Mouse (Mus musculus) cerebellum, adult 2 months (tissue): ENCODE results near the gene Cdc14a. TPM values are rescaled to one million over a fixed set of nuclear protein-coding genes. Genes with fewer than 3 reads are reported as not detected.
"Not testable (repeated sequence)": the region's sequence is repeated elsewhere in the genome, so short reads cannot be mapped to it uniquely, and the experiment has no call there.

ENCODE experiments used
- DNase-seq, 2 experiments: peaks; one replicate each; pipeline ENCODE4 v3.0.0; 2021
- H3K27ac ChIP-seq: fragments of 200-500 bp; 2 replicates; pipeline ENCODE4 v1.5.1; 2012; ENCODE audit warnings: low read length, control low read depth, inconsistent platforms; ENCODE audit not compliant: insufficient read depth
- H3K27me3 ChIP-seq: fragments of 200-500 bp; 2 replicates; pipeline ENCODE4 v1.6.1; 2012; ENCODE audit warnings: inconsistent platforms, mild to moderate bottlenecking, low read length, moderate library complexity; ENCODE audit not compliant: control insufficient read depth, insufficient read depth
- H3K4me1 ChIP-seq: fragments of 200-500 bp; 2 replicates; pipeline ENCODE4 v1.6.1; 2011; ENCODE audit warnings: low read length; ENCODE audit not compliant: control insufficient read depth, insufficient read depth
- H3K4me3 ChIP-seq: fragments of 200-500 bp; replicated peaks from 2 replicates; pipeline ENCODE3; 2011; ENCODE audit warnings: mild to moderate bottlenecking, low read depth, low read length, control low read depth; ENCODE audit not compliant: insufficient read depth
- CTCF ChIP-seq: fragments of 200-500 bp; IDR thresholded peaks from 2 replicates; pipeline ENCODE4 v1.5.1; 2011; ENCODE audit warnings: low read depth, mild to moderate bottlenecking, control low read depth, low read length, moderate library complexity, borderline replicate concordance; ENCODE audit not compliant: insufficient read depth
- POLR2A ChIP-seq: fragments of 200-500 bp; IDR thresholded peaks from 2 replicates; pipeline ENCODE4 v1.6.1; 2011; ENCODE audit warnings: low read length, control low read depth, borderline replicate concordance; ENCODE audit not compliant: insufficient read depth
- WGBS: fragments of 180-500 bp; shearing (Covaris S2); methylation state at CpG from one replicate; pipeline ENCODE4 v1.1.7; 2018; 5-methylcytosine and 5-hydroxymethylcytosine counted together
- polyA plus RNA-seq: library from polyadenylated mRNA; depleted of rRNA; stranded (reverse); fragments of >200 nt; gene quantifications from 2 replicates; pipeline ENCODE4 v1.2.3, GENCODE M21; 2012

Gene Cdc14a
- polyA plus RNA-seq, 1 experiment = 2.6 TPM

DNA sequence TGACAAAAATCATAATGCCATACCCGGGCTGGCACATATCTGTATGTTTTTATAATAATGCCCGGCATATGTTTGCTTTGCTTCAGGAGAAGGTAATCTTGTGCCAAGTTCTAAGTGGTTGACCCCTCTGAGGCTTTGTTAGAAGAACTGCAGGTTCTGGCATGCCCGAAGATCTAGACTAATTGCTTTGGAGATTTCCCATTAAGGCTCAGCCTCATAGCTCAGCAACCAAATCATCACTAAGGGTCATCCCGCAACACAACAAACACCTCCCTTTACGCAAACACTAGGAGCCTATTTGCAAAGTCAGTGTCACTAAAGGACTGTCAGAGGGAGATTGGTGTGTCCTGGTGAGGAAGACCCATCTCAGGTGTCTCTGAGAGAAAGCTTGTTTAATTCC, 62.7 kb downstream of the Cdc14a start:
- H3K4me1 ChIP-seq = no peaks in the 10 kb centered on the region
- no peak for DNase-seq
- no peak overlapping the region for H3K27ac ChIP-seq
- WGBS = 60% methylated on average over 5 of the region's 5 CpGs
- no peak overlapping the region for H3K4me3 ChIP-seq
- TF ChIP-seq POLR2A (no peak), CTCF (no peak)
- no peaks in the 10 kb centered on the region for H3K27me3 ChIP-seq

DNA sequence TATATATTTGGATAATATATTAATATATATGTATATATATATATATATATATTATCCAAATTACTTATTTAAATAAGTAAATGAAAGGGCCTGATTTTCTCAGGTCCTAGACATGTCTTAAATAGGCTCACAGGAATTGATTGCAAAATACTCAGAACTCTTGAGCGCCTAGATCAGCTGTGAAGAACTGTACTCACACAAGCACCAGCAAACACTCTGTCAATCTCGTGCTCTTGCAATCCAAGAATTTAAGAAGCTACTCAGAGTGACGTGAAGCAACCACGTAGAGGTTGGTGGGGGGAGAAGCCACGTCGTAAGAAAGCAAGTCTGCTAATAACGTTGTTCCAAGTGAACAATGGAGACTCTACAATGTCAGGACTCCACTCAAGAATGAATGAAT, 66.0 kb downstream of the Cdc14a start:
- no peak overlapping the region for H3K4me3 ChIP-seq
- H3K4me1 ChIP-seq = no peaks in the 10 kb centered on the region
- H3K27ac ChIP-seq = no peak overlapping the region
- H3K27me3 ChIP-seq = no peaks in the 10 kb centered on the region
- WGBS = 92% methylated on average over 7 of the region's 7 CpGs
- TF ChIP-seq POLR2A = no peak
- no peak for TF ChIP-seq CTCF
- DNase-seq = no peak

DNA sequence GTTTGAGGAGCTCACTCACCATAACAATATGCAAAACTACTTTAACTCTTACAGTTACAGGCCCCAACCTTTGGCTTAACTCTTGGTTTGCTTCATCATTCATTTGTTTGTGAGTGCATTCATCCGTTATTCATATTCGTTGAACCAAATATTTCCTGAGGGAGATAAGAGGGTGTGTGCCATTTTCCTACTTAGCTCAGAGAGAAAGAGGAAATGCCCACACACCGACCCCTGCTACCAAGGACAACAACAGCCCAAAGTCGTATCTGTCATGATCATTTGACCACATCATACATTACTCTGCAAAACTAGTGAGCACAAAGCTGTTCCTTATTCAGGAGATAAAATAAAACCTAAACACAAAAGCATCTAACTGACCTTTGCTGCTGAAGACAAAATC, 66.7 kb downstream of the Cdc14a start:
- no peak for DNase-seq
- no peaks in the 10 kb centered on the region for H3K27me3 ChIP-seq
- no peak overlapping the region for H3K27ac ChIP-seq
- TF ChIP-seq CTCF (no peak), POLR2A (no peak)
- no peaks in the 10 kb centered on the region for H3K4me1 ChIP-seq
- WGBS = 67% methylated on average over 4 of the region's 4 CpGs
- H3K4me3 ChIP-seq = no peak overlapping the region

DNA sequence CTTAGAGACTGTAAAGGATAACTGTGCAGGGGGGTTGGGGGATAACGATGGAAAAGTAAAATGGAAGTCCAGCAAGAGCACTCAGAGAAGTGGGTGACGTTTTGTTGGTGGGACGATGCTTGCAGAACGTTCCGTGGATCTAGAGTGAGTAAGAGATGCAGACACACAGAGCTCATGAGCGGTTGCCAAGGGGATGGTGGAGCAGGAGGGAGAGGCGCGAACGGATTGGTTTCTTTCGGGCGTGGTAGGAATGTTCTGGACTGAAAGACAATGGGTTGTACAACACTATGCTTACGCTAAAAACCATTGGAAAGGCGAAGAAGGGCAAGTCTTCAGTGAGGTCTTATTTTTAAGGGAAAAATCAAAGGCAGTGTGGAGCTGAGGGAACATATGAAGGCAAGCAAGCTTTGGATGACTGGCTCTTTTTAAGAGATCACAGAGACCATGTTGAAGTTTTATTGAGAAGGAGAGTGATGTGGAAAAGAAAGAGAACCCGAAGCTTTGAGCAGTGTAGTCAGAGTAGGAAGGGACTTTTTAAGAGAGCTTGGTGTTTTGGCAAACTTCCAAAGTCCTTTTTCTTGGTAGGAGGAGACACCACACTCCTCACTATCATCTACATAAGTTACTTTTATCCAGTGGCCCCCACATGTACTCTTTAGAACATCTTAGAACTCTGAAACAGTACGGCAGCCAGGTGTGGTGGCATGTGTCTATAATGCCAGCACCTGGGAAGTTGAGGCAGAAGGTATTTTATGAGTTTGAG, 68.6 kb downstream of the Cdc14a start:
- TF ChIP-seq CTCF = no peak
- TF ChIP-seq POLR2A = no peak
- H3K4me3 ChIP-seq = no peak overlapping the region

DNA sequence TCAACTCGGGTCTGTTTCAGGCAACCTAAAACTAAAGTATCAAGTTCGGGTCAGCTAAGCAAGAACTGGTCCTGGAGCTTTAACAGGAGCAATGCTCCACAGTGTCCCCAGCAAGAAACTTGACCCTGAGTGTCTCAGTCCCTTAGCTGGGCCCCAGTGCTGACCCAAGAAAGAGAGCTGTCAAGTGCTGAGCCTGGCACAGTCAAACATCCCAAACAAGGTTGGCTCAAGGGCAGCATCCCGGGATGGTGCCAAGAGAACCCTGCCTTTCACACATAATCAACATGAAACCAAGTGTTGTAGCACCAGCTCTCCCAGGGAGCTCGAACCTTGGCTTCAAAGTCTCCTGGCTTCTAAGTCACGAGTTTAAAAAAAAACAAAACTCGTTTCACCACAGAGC, 71.3 kb downstream of the Cdc14a start:
- Histone ChIP-seq H3K27me3 (no peaks in the 10 kb centered on the region), H3K4me3 (no peak overlapping the region), H3K4me1 (no peaks in the 10 kb centered on the region), H3K27ac (no peak overlapping the region)
- 33% methylated on average over 6 of the region's 6 CpGs for WGBS
- DNase-seq = no peak
- TF ChIP-seq POLR2A (no peak), CTCF (no peak)

More for the DNA sequence above, 68.6 kb downstream of the Cdc14a start:
- no peak for DNase-seq
- no peak overlapping the region for H3K27ac ChIP-seq
- 82% methylated on average over 15 of the region's 15 CpGs for WGBS
- H3K4me1 ChIP-seq = no peaks in the 10 kb centered on the region
- H3K27me3 ChIP-seq = no peaks in the 10 kb centered on the region

DNA sequence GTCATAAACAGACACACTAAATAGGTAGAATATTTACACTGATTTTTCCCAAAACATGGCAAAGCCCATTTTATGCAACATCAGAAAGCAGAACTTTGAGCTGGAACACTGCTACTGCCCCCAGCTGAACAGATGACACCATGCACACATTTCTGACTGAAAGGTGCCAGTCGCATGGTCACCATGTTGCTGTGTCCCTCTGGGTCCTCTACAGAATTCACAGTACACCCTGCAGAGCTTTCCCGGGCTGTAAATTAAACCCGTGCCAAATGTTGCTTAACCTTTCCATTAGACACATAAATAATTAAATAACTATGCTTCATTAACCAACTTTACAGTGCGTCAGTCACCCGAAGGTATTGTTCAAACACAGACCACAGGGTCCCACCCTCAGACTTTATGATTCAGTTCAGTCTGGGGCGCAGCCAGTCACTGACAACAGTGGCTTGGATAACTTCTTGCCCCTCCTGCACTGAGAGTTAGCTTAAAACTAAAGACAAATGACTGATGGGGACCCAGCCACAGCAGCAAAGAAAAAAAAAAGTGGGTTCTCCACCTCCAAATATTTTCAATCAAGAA, 73.4 kb downstream of the Cdc14a start:
- Histone ChIP-seq H3K4me3 (no peak overlapping the region), H3K27ac (no peak overlapping the region), H3K27me3 (no peaks in the 10 kb centered on the region), H3K4me1 (no peaks in the 10 kb centered on the region)
- no peak for DNase-seq
- WGBS = 46% methylated on average over 6 of the region's 6 CpGs
- TF ChIP-seq POLR2A = no peak
- no peak for TF ChIP-seq CTCF

DNA sequence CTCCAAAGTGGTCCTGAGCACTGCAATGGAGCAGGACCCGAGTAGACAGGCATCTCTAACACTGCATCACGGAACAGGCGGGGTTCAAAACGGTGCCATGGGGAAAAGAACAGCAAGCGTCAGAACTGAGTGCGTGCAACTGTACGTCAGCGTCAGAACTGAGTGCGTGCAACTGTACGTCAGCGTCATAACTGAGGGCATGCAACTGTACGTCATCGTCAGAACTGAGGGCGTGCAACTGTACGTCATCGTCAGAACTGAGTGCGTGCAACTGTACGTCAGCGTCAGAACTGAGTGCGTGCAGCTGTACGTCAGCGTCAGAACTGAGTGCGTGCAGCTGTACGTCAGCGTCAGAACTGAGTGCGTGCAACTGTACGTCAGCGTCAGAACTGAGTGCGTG, 76.3 kb downstream of the Cdc14a start:
- WGBS = 94% methylated on average over 29 of the region's 29 CpGs
- H3K4me3 ChIP-seq, H3K27ac ChIP-seq, H3K4me1 ChIP-seq, DNase-seq, H3K27me3 ChIP-seq: not testable (repeated sequence)

DNA sequence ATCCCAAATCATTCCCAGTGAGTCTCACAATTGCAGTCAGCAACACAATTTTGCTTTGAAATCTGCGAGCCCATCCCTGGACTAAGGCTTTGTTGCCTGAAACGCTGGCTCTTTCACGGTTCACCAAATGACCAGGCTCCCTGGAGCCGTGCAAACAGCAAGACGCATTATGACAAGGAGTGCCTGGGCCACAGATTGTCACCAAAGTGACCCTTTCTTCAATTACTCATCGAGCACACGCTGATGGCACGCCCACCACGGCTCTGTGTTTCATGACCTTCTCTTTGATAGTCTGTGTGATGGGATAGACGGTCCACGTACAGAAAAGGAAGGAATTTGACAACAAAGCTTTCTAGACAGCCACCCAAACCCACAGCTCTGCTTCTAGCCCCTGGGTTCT, 78.6 kb downstream of the Cdc14a start:
- no peaks in the 10 kb centered on the region for H3K27me3 ChIP-seq
- 48% methylated on average over 11 of the region's 11 CpGs for WGBS
- H3K27ac ChIP-seq = no peak overlapping the region
- H3K4me1 ChIP-seq = no peaks in the 10 kb centered on the region
- H3K4me3 ChIP-seq = no peak overlapping the region
- no peak for TF ChIP-seq POLR2A
- no peak for TF ChIP-seq CTCF
- no peak for DNase-seq
